Mouse (Mus musculus): ENCODE measurements around the gene Fgfr2.

GRCm38 (mm10) chr7:131322192-131322591 lies 1801.0 kb downstream of the Fgfr2 start, which contains the start of gene Cuzd1:
- TF ChIP-seq POLR2A (IDR thresholded peaks at IDR 0.05; ENCODE audit: low read depth, low read length) = no peak
- TF ChIP-seq CTCF (IDR thresholded peaks at IDR 0.05; ENCODE audit: borderline replicate concordance, insufficient read depth, low read length) = no peak
